Mouse (Mus musculus) heart, embryonic 14.5 days (tissue): ENCODE measurements around the gene Otulin. TPM values are rescaled to one million over a fixed set of nuclear protein-coding genes. Genes with fewer than 3 reads are reported as not detected.
A peak's percentile ranks its signal among the peaks of the same experiment; 100 is the strongest.

ENCODE experiments used
- ATAC-seq: fragments of 200-750 bp; cut with Nextera tagmentation; 2 replicates; pipeline ENCODE4 v1.8.0; 2017; ENCODE audit warnings: low read depth, moderate TSS enrichment; ENCODE audit not compliant: insufficient number of reproducible peaks, insufficient read depth, low FRiP score
- H3K27ac ChIP-seq, 2 experiments: fragments of 200-500 bp in 1 of 2; fragments of 300-500 bp in 1 of 2; sonication (generic) in 1 of 2; replicated peaks in 1 of 2; 2 replicates each; pipeline ENCODE4 v1.5.1; 2012 to 2014; ENCODE audit warnings: low read depth in 2 of 2, low read length in 2 of 2, control low read depth in 1 of 2, mild to moderate bottlenecking in 1 of 2, mixed read lengths in 1 of 2; ENCODE audit not compliant: control insufficient read depth in 1 of 2, insufficient read depth in 1 of 2
- H3K27me3 ChIP-seq: fragments of 300-500 bp; sonication (generic); 2 replicates; pipeline ENCODE4 v1.6.1; 2014; ENCODE audit warnings: mild to moderate bottlenecking, low read length, control low read depth; ENCODE audit not compliant: control insufficient read depth, insufficient read depth
- H3K36me3 ChIP-seq: fragments of 300-500 bp; sonication (generic); 2 replicates; pipeline ENCODE4 v1.6.1; 2014; ENCODE audit warnings: mild to moderate bottlenecking, control low read depth, low read length, mixed read lengths; ENCODE audit not compliant: control insufficient read depth, insufficient read depth
- H3K4me1 ChIP-seq, 2 experiments: fragments of 200-500 bp in 1 of 2; fragments of 300-500 bp in 1 of 2; sonication (generic) in 1 of 2; 2 replicates each; pipeline ENCODE4 v1.6.1; 2012 to 2014; ENCODE audit warnings: low read length in 2 of 2, control low read depth in 1 of 2, mixed read lengths in 1 of 2; ENCODE audit not compliant: control insufficient read depth in 2 of 2, insufficient read depth in 2 of 2
- H3K4me2 ChIP-seq: fragments of 300-500 bp; sonication (generic); 2 replicates; pipeline ENCODE4 v1.6.1; 2014; ENCODE audit warnings: mild to moderate bottlenecking, low read length
- H3K4me3 ChIP-seq, 2 experiments: fragments of 200-500 bp in 1 of 2; fragments of 300-500 bp in 1 of 2; sonication (generic) in 1 of 2; 2 replicates each; pipeline ENCODE4 v1.5.1; 2012 to 2014; ENCODE audit warnings: low read length in 2 of 2, mild to moderate bottlenecking in 2 of 2, control low read depth in 1 of 2, low read depth in 1 of 2, moderate library complexity in 1 of 2; ENCODE audit not compliant: control insufficient read depth in 1 of 2, insufficient read depth in 1 of 2
- H3K9ac ChIP-seq: fragments of 300-500 bp; sonication (generic); 2 replicates; pipeline ENCODE4 v1.6.1; 2014; ENCODE audit warnings: mild to moderate bottlenecking, low read length
- H3K9me3 ChIP-seq: fragments of 300-500 bp; sonication (generic); 2 replicates; pipeline ENCODE4 v1.6.1; 2016; ENCODE audit warnings: low read length, control low read depth; ENCODE audit not compliant: control insufficient read depth
- WGBS: fragments of 180-500 bp; shearing (Covaris S2); extraction: QIAGEN DNeasy Blood & Tissue Kit; methylation state at CpG from one replicate; pipeline ENCODE4 v1.1.7; 2014; 5-methylcytosine and 5-hydroxymethylcytosine counted together
- polyA plus RNA-seq: library from polyadenylated mRNA; unstranded; fragments of >200 nt; fragmentation: Nextera tagmentation; extraction: Ambion mirVana; gene quantifications from 2 replicates; pipeline ENCODE4 v1.2.1, GENCODE M21; 2014

The Otulin gene
- polyA plus RNA-seq, 1 experiment from 2014 or later = 38.1 TPM

- H3K9me3 ChIP-seq = no peaks in the 10 kb centered on the region
- peak overlapping the region; percentile 62 to 65 for H3K27ac ChIP-seq
- 0 out of 2 replicates have a peak, but pooled peaks have one; percentile 14 for ATAC-seq
- no peak overlapping the region for H3K4me3 ChIP-seq
- H3K27me3 ChIP-seq = no peaks in the 10 kb centered on the region
- H3K9ac ChIP-seq = peak overlapping the region; percentile 51; the same call in 1 of the 2 replicates
- H3K4me2 ChIP-seq = no peak overlapping the region
- peaks cover 36 to 59% of the 10 kb centered on the region in 2 experiments for H3K4me1 ChIP-seq
- WGBS = 61% methylated on average over 13 of the region's 13 CpGs
- H3K36me3 ChIP-seq = no peaks in the 10 kb centered on the region
Measured at GRCm38 (mm10) chr15:27502338-27502737, 128.2 kb downstream of the Otulin start.

- peaks cover 28 to 47% of the 10 kb centered on the region in 2 experiments for H3K4me1 ChIP-seq
- H3K4me3 ChIP-seq = no peak overlapping the region
- H3K4me2 ChIP-seq = no peak overlapping the region
- H3K9ac ChIP-seq = no peak overlapping the region
- H3K36me3 ChIP-seq = no peaks in the 10 kb centered on the region
- no peaks in the 10 kb centered on the region for H3K27me3 ChIP-seq
- no peaks in the 10 kb centered on the region for H3K9me3 ChIP-seq
- WGBS = 78% methylated on average over 15 of the region's 15 CpGs
- no peak for ATAC-seq
- H3K27ac ChIP-seq = no peak overlapping the region
Measured at GRCm38 (mm10) chr15:27500390-27500789, 130.1 kb downstream of the Otulin start.

- no peak overlapping the region for H3K4me3 ChIP-seq
- no peak overlapping the region for H3K27ac ChIP-seq
- H3K27me3 ChIP-seq = no peaks in the 10 kb centered on the region
- peaks cover 23 to 42% of the 10 kb centered on the region in 2 experiments for H3K4me1 ChIP-seq
- H3K36me3 ChIP-seq = no peaks in the 10 kb centered on the region
- WGBS = 90% methylated on average over 5 of the region's 5 CpGs
- no peaks in the 10 kb centered on the region for H3K9me3 ChIP-seq
- ATAC-seq = no peak
- H3K9ac ChIP-seq = no peak overlapping the region
- no peak overlapping the region for H3K4me2 ChIP-seq
Measured at GRCm38 (mm10) chr15:27498078-27498477, 132.4 kb downstream of the Otulin start.

- Histone ChIP-seq H3K36me3 (no peaks in the 10 kb centered on the region), H3K4me1 (peaks cover 23 to 40% of the 10 kb centered on the region in 2 experiments), H3K9ac (no peak overlapping the region), H3K27me3 (no peaks in the 10 kb centered on the region), H3K9me3 (no peaks in the 10 kb centered on the region), H3K4me3 (no peak overlapping the region), H3K27ac (no peak overlapping the region), H3K4me2 (0 out of 2 replicates have a peak overlapping the region, but pooled peaks have one; percentile 7)
- WGBS = 73% methylated on average over 7 of the region's 7 CpGs
- ATAC-seq = no peak
Measured at GRCm38 (mm10) chr15:27497300-27497997, 133.0 kb downstream of the Otulin start.

GRCm38 (mm10) chr15:27496596-27497299 lies 133.7 kb downstream of the Otulin start:
- no peak overlapping the region for H3K27ac ChIP-seq

GRCm38 (mm10) chr15:27495981-27496401 lies 134.5 kb downstream of the Otulin start:
- Histone ChIP-seq H3K9me3 (no peaks in the 10 kb centered on the region), H3K27me3 (no peaks in the 10 kb centered on the region), H3K4me3 (no peak overlapping the region), H3K4me2 (no peak overlapping the region), H3K4me1 (peaks cover 20 to 34% of the 10 kb centered on the region in 2 experiments), H3K36me3 (no peaks in the 10 kb centered on the region), H3K27ac (no peak overlapping the region), H3K9ac (no peak overlapping the region)
- no peak for ATAC-seq
- WGBS = 77% methylated on average over 5 of the region's 5 CpGs

More at GRCm38 (mm10) chr15:27496596-27497299, 133.7 kb downstream of the Otulin start:
- Histone ChIP-seq H3K4me3 (no peak overlapping the region), H3K9me3 (no peaks in the 10 kb centered on the region), H3K27me3 (no peaks in the 10 kb centered on the region), H3K9ac (no peak overlapping the region), H3K4me2 (0 out of 2 replicates have a peak overlapping the region, but pooled peaks have one; percentile 7), H3K36me3 (no peaks in the 10 kb centered on the region), H3K4me1 (peaks cover 24 to 40% of the 10 kb centered on the region in 2 experiments)
- 63% methylated on average over 11 of the region's 11 CpGs for WGBS
- ATAC-seq = no peak

GRCm38 (mm10) chr15:27493516-27493915 lies 137.0 kb downstream of the Otulin start:
- H3K9ac ChIP-seq = peak overlapping the region; percentile 39; the same call in 1 of the 2 replicates
- peaks cover 21 to 39% of the 10 kb centered on the region in 2 experiments for H3K4me1 ChIP-seq
- H3K36me3 ChIP-seq = no peaks in the 10 kb centered on the region
- no peak for ATAC-seq
- H3K27ac ChIP-seq = peak overlapping the region; percentile 66 to 76
- peak overlapping the region; percentile 31 for H3K4me2 ChIP-seq
- H3K9me3 ChIP-seq = no peaks in the 10 kb centered on the region
- H3K4me3 ChIP-seq = no peak overlapping the region
- H3K27me3 ChIP-seq = no peaks in the 10 kb centered on the region
- 12% methylated on average over 10 of the region's 10 CpGs for WGBS
